Mouse (Mus musculus): ENCODE results near the gene Phf13. TPM values are rescaled to one million over a fixed set of nuclear protein-coding genes. Genes with fewer than 3 reads are reported as not detected.
A peak's percentile ranks its signal among the peaks of the same experiment; 100 is the strongest.

Gene Phf13
- 4.9 and 5.5 TPM in 2 replicates for polyA plus RNA-seq (2012; rRNA removed)

GRCm38 (mm10) chr4:151996173-151996950, at the start of gene Phf13:
Gene Phf13 (minus strand): TSS chr4:151996258.
- Histone ChIP-seq H3K27ac (ENCODE audit: insufficient read depth, low read depth, low read length) (peak within 1 kb of the TSS; percentile 90), H3K4me3 (ENCODE audit: insufficient read depth, low read depth, low read length) (peak within 1 kb of the TSS; percentile 93), H3K36me3 (ENCODE audit: control insufficient read depth, insufficient read depth, low read length) (no peaks in the 10 kb centered on the region), H3K27me3 (replicated peaks; ENCODE audit: control insufficient read depth, insufficient read depth, low read length) (no peaks in the 10 kb centered on the region; the same call in 1 of the 2 replicates), H3K4me1 (ENCODE audit: control insufficient read depth, insufficient read depth, low read length) (peaks cover 8% of the 10 kb centered on the region; the same call in 1 of the 2 replicates)
- WGBS, result under 1% methylated on average over 94 of the region's 94 CpGs
- DNase-seq, result peak; percentile 99
- TF ChIP-seq CTCF (conservative IDR thresholded peaks at IDR 0.05; ENCODE audit: insufficient read depth, insufficient read length, low read depth, low read length) (no peak), POLR2A (IDR thresholded peaks at IDR 0.05; ENCODE audit: low read depth, low read length) (peak; percentile 13)

- Histone ChIP-seq H3K27me3 (replicated peaks; ENCODE audit: control insufficient read depth, insufficient read depth, low read length) (no peaks in the 10 kb centered on the region), H3K36me3 (ENCODE audit: control insufficient read depth, insufficient read depth, low read length) (peaks cover 2% of the 10 kb centered on the region; the same call in 1 of the 2 replicates), H3K4me3 (ENCODE audit: insufficient read depth, low read depth, low read length) (no peak overlapping the region), H3K27ac (ENCODE audit: insufficient read depth, low read depth, low read length) (peak overlapping the region; percentile 84), H3K4me1 (ENCODE audit: control insufficient read depth, insufficient read depth, low read length) (peaks cover 10% of the 10 kb centered on the region)
- DNase-seq, result peak; percentile 62
- WGBS, result 50% methylated on average over 6 of the region's 6 CpGs
- TF ChIP-seq POLR2A (IDR thresholded peaks at IDR 0.05; ENCODE audit: low read depth, low read length) (no peak), CTCF (conservative IDR thresholded peaks at IDR 0.05; ENCODE audit: insufficient read depth, insufficient read length, low read depth, low read length) (no peak)
Measured at GRCm38 (mm10) chr4:152044609-152045008, 48.6 kb upstream of the Phf13 start.

GRCm38 (mm10) chr4:152043171-152043570, 47.1 kb upstream of the Phf13 start:
- H3K27me3 ChIP-seq (replicated peaks; ENCODE audit: control insufficient read depth, insufficient read depth, low read length), result no peaks in the 10 kb centered on the region
- H3K4me1 ChIP-seq (ENCODE audit: control insufficient read depth, insufficient read depth, low read length), result peaks cover 10% of the 10 kb centered on the region
- WGBS, result 85% methylated on average over 3 of the region's 3 CpGs
- TF ChIP-seq CTCF (conservative IDR thresholded peaks at IDR 0.05; ENCODE audit: insufficient read depth, insufficient read length, low read depth, low read length) (no peak), POLR2A (IDR thresholded peaks at IDR 0.05; ENCODE audit: low read depth, low read length) (no peak)
- DNase-seq, result no peak
- H3K4me3 ChIP-seq (ENCODE audit: insufficient read depth, low read depth, low read length), result no peak overlapping the region
- peaks cover 2% of the 10 kb centered on the region; the same call in 1 of the 2 replicates for H3K36me3 ChIP-seq (ENCODE audit: control insufficient read depth, insufficient read depth, low read length)
- H3K27ac ChIP-seq (ENCODE audit: insufficient read depth, low read depth, low read length), result no peak overlapping the region

- Histone ChIP-seq H3K27me3 (replicated peaks; ENCODE audit: control insufficient read depth, insufficient read depth, low read length) (no peaks in the 10 kb centered on the region), H3K36me3 (ENCODE audit: control insufficient read depth, insufficient read depth, low read length) (peaks cover 2% of the 10 kb centered on the region; the same call in 1 of the 2 replicates), H3K4me3 (ENCODE audit: insufficient read depth, low read depth, low read length) (no peak overlapping the region), H3K4me1 (ENCODE audit: control insufficient read depth, insufficient read depth, low read length) (peaks cover 10% of the 10 kb centered on the region), H3K27ac (ENCODE audit: insufficient read depth, low read depth, low read length) (no peak overlapping the region)
- no peak for DNase-seq
- TF ChIP-seq POLR2A (IDR thresholded peaks at IDR 0.05; ENCODE audit: low read depth, low read length) (no peak), CTCF (conservative IDR thresholded peaks at IDR 0.05; ENCODE audit: insufficient read depth, insufficient read length, low read depth, low read length) (no peak)
- 67% methylated on average over 22 of the region's 22 CpGs for WGBS
Measured at GRCm38 (mm10) chr4:152041924-152042641, 46.0 kb upstream of the Phf13 start.

GRCm38 (mm10) chr4:152039831-152040310, 43.8 kb upstream of the Phf13 start:
- no peak overlapping the region for H3K27ac ChIP-seq (ENCODE audit: insufficient read depth, low read depth, low read length)
- peak overlapping the region; percentile 71 for H3K4me3 ChIP-seq (ENCODE audit: insufficient read depth, low read depth, low read length)
- WGBS, result 4% methylated on average over 25 of the region's 25 CpGs
- H3K36me3 ChIP-seq (ENCODE audit: control insufficient read depth, insufficient read depth, low read length), result no peaks in the 10 kb centered on the region
- TF ChIP-seq CTCF (conservative IDR thresholded peaks at IDR 0.05; ENCODE audit: insufficient read depth, insufficient read length, low read depth, low read length) (no peak), POLR2A (IDR thresholded peaks at IDR 0.05; ENCODE audit: low read depth, low read length) (no peak)
- H3K27me3 ChIP-seq (replicated peaks; ENCODE audit: control insufficient read depth, insufficient read depth, low read length), result no peaks in the 10 kb centered on the region
- peaks cover 7% of the 10 kb centered on the region for H3K4me1 ChIP-seq (ENCODE audit: control insufficient read depth, insufficient read depth, low read length)
- peak; percentile 54 for DNase-seq

GRCm38 (mm10) chr4:152038985-152039830, 43.1 kb upstream of the Phf13 start, which contains the start of gene Nol9:
Gene Nol9 (plus strand): TSS chr4:152039321.
- Histone ChIP-seq H3K27me3 (replicated peaks; ENCODE audit: control insufficient read depth, insufficient read depth, low read length) (no peaks in the 10 kb centered on the region), H3K36me3 (ENCODE audit: control insufficient read depth, insufficient read depth, low read length) (no peaks in the 10 kb centered on the region), H3K27ac (ENCODE audit: insufficient read depth, low read depth, low read length) (no peak within 1 kb of the TSS), H3K4me1 (ENCODE audit: control insufficient read depth, insufficient read depth, low read length) (peaks cover 7% of the 10 kb centered on the region), H3K4me3 (ENCODE audit: insufficient read depth, low read depth, low read length) (peak within 1 kb of the TSS; percentile 71)
- peak; percentile 95 for DNase-seq
- TF ChIP-seq POLR2A (IDR thresholded peaks at IDR 0.05; ENCODE audit: low read depth, low read length), result no peak
- TF ChIP-seq CTCF (conservative IDR thresholded peaks at IDR 0.05; ENCODE audit: insufficient read depth, insufficient read length, low read depth, low read length), result peak; percentile 79
- WGBS, result under 1% methylated on average over 86 of the region's 86 CpGs
